Mouse (Mus musculus) kidney, adult 2 months (tissue): ENCODE data around the gene Olfr1475.

Source experiments
- CTCF ChIP-seq: fragments of 200-500 bp; conservative IDR thresholded peaks from 2 replicates; pipeline ENCODE4 v1.5.1; 2011; ENCODE audit warnings: low read depth, mild to moderate bottlenecking, control low read depth, low read length, moderate library complexity, mixed read lengths; ENCODE audit not compliant: insufficient read depth, insufficient read length
- POLR2A ChIP-seq: fragments of 200-500 bp; IDR thresholded peaks from one replicate; pipeline ENCODE4 v1.6.1; 2011; ENCODE audit warnings: low read depth, low read length, control low read depth

DNA sequence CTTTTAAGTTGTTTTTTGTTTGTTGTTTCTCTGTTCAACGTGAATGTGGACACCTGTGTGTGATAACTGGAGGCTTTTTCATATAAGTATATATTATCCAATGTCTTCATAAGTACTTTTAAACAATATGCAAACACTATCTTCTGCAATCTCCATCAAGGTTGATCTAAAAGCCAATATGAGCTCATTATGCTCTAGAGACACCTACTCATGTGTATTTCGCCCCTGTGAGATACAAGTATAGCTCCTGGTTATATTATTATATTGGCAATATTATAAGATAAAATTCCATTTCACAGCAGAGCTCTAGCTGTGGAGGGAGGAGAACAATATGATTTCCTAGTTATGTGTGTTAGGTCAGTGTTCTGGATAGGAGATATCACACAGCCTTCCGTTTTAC, 20.2 kb upstream of the Olfr1475 start, which contains the start of gene Olfr1477:
- TF ChIP-seq CTCF (no peak), POLR2A (no peak)
